Mouse (Mus musculus) liver, adult 2 months (tissue): ENCODE measurements around the gene Sipa1.

Source experiments
- CTCF ChIP-seq: fragments of 200-500 bp; IDR thresholded peaks from 2 replicates; pipeline ENCODE4 v1.5.1; 2011; ENCODE audit warnings: low read depth, low read length, control low read depth
- POLR2A ChIP-seq: fragments of 200-500 bp; IDR thresholded peaks from 2 replicates; pipeline ENCODE4 v1.6.1; 2011; ENCODE audit warnings: low read length, control low read depth; ENCODE audit not compliant: insufficient read depth; ENCODE audit errors: extremely low read depth

DNA sequence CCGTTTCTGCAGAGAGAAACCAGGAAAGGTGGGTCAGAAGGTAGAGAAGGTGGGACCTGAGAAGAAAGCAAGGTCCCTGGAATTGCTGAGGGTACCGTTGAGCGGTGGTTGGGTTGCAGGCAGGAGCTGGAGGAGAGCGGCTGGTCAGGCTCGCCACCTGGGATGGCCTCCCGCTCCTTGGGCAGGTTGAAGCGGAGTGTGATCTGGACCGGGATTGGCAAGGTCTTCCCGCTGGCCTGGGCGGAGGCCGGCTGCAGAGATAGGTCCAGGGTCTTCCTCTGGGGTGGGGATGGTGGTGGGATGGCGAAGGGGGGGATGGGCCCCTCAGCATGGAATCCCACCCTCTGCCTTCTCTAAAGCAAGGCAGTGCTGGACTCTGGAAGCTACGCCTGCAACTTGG is 54.8 kb downstream of the Sipa1 start:
- TF ChIP-seq POLR2A = no peak
- TF ChIP-seq CTCF = no peak
